Comparison of ENCODE assay signal across 8 mouse cellular contexts in the genomic region with DNA sequence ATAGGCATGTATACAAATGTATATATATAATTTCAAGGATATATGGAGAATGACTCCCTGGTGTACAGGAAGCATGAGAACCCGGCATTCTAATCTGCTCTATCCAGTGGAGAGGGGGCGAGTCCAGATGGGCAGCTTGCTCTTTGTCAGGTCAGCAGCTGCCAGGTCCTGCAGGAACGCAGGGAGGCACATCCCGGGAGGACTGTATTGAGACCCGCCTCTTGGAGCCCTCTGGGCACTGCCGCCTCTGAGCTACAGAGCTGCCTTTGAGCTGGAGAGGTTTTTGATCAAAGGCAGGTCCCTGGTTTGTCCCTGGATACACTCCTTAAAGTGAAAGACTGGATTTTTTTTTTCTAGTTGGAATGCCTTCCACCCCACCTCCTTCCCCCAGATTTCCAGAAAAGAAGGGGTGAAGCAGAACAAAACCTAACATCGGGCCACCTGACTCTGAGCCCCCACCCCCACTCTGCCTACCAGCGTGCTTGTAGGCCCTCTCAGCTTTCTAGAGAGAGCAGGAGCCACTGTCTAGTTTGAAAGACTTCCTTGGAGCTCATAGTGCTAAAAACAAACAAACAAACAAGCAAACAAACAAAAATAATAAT. TPM values are rescaled to one million over a fixed set of nuclear protein-coding genes. Genes with fewer than 3 reads are reported as not detected.
DNase-seq lines count a peak whose midpoint lies in the region; ATAC-seq lines count a peak whose summit lies in the region.
"Had no signal": no experiment of that assay in that cellular context is flagged by ENCODE, and none has a peak within 500 bp of the region (broad histone marks: within the 10 kb centered on the region; RNA-seq: fewer than 3 reads in every experiment).

A gene (plus strand): TSS at position 552 of the 602 bp plus-strand sequence.

- peaks cover 23% of the 10 kb centered on the region for H3K4me1 ChIP-seq in forebrain, embryonic 10.5 days
- peaks cover 13% of the 10 kb centered on the region for H3K4me1 ChIP-seq in neural tube, embryonic 15.5 days

- peak within 1 kb of the TSS; percentile 25; the same call in 1 of the 2 replicates for H3K27ac ChIP-seq in forebrain, embryonic 10.5 days
- peak within 1 kb of the TSS; percentile 86 for H3K27ac ChIP-seq in neural tube, embryonic 15.5 days (replicated peaks)

- H3K9me3 ChIP-seq in forebrain, embryonic 10.5 days = no peaks in the 10 kb centered on the region
- H3K9me3 ChIP-seq in neural tube, embryonic 15.5 days (replicated peaks) = no peaks in the 10 kb centered on the region

- H3K4me2 ChIP-seq in neural tube, embryonic 15.5 days = peak within 1 kb of the TSS; percentile 60

- H3K9ac ChIP-seq in neural tube, embryonic 15.5 days (replicated peaks) = peak within 1 kb of the TSS; percentile 51

- WGBS in forebrain, embryonic 10.5 days = 0% methylated on average over 8 of the region's 8 CpGs
- WGBS in neural tube, embryonic 15.5 days = 3% methylated on average over 8 of the region's 8 CpGs

- H3K36me3 ChIP-seq in forebrain, embryonic 10.5 days (replicated peaks) = no peaks in the 10 kb centered on the region
- no peaks in the 10 kb centered on the region for H3K36me3 ChIP-seq in neural tube, embryonic 15.5 days

- no peak for DNase-seq in layer of hippocampus, adult 18-20 months (ENCODE audit: low spot score in 2 of 2)
- no peak for DNase-seq in layer of hippocampus, adult 11-12 months (ENCODE audit: low spot score)
- peak; percentile 49 for DNase-seq in forebrain, embryonic 10.5 days (ENCODE audit: extremely low spot score, low spot score)
- DNase-seq in layer of hippocampus, postnatal 36 days = no peak
- no peak for DNase-seq in thymus, postnatal 10 days (ENCODE audit: low spot score in 2 of 2)
- DNase-seq in urinary bladder, postnatal 36 days (ENCODE audit: low spot score in 2 of 2) = no peak

- H3K27me3 ChIP-seq in forebrain, embryonic 10.5 days (ENCODE audit: poor library complexity, severe bottlenecking) = peaks cover 59% of the 10 kb centered on the region
- H3K27me3 ChIP-seq in neural tube, embryonic 15.5 days (replicated peaks) = no peaks in the 10 kb centered on the region

- H3K4me3 ChIP-seq in forebrain, embryonic 10.5 days = peak within 1 kb of the TSS; percentile 45
- peak within 1 kb of the TSS; percentile 38 for H3K4me3 ChIP-seq in neural tube, embryonic 15.5 days (replicated peaks)

- ATAC-seq in neural tube, embryonic 15.5 days (ENCODE audit: low FRiP score) = peak; percentile 54; the same call in 1 of the 2 replicates

RNA-seq across cellular contexts. Expression of the gene that starts here (rescaled TPM):
- 10 to 100 TPM; 52.2 to 53.4 TPM for total RNA-seq in layer of hippocampus, adult 18-20 months (2021)
- polyA plus RNA-seq in forebrain, embryonic 10.5 days (2016; fragmentation: Nextera tagmentation; extraction: Ambion mirVana) = 1.7 and 2.5 TPM in 2 replicates
- 10 to 100 TPM; 51.6 to 51.8 TPM for total RNA-seq in layer of hippocampus, postnatal 36 days (2021)
- polyA plus RNA-seq in neural tube, embryonic 15.5 days (2015; fragmentation: Nextera tagmentation; extraction: Ambion mirVana) = 254 and 315 TPM in 2 replicates
- total RNA-seq: liver, adult 2 months had no signal
- polyA plus RNA-seq: liver, adult 2 months had no signal

Comparison
In these comparisons a context has a peak if more than half of its experiments do, and no peak if none do; other contexts are left out.
1. RNA of the gene that starts here (polyA plus RNA-seq): 254 to 315 TPM in neural tube, embryonic 15.5 days; 1.7 to 2.5 TPM in forebrain, embryonic 10.5 days; every median in the first group is over 10 times any median in the second.